Mouse (Mus musculus): ENCODE measurements around the gene Ptges3l.

Ptges3l gene

DNA sequence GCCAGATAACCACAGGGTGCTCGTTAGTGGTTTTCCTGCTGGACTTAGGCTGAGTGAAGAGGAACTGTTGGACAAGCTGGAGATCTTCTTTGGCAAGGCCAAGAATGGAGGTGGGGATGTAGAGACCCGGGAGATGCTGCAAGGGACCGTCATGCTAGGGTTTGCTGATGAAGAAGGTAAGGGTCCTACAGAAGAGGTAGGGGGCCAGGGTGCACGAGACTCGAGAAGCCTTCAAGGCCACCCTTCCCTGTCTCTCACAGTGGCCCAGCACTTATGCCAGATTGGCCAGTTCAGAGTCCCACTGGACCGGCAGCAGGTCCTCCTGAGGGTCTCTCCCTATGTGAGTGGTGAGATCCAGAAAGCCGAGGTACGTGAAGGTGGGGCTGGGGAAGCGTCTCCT, 32.5 kb upstream of the Ptges3l start:
- in situ Hi-C loops (cut with MboI) = no loop called here

DNA sequence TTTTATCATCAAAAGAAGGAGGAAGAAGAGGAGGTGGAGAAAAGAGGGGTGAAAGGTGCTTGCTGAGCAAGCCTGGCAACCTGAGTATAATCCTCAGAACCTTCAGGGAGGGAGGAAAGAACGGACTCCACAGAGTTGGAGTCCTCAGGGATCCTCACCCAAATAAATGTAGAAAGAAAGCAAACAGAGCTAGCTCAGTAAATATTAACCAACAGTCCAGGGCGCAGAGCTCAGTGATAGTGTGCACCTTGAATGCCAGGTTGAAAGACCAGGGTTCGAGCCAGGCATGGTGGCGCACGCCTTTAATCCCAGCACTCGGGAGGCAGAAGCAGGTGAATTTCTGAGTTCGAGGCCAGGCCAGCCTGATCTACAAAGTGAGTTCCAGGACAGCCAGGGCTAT, 30.5 kb upstream of the Ptges3l start:
- in situ Hi-C loops (cut with MboI) = no loop called here

DNA sequence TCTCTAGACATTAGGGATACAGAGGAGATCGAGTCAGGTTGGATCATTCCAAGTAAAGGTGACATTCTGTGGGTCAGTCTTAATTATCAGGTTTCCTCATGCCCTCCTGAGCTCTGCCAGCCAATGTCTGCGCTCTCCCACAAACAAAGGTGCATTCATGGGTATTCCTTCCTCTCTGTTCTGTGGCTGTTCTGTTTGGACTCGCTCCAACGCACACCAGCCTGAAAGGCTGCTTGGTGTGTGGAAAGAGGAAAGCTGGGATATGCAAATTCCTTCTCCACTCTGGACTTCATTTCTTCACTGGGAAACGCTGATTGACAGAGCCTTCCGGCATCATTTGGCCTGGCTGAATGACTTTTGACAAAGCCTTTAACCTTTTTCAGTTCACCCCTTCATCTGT, 29.6 kb upstream of the Ptges3l start:
- in situ Hi-C loops (cut with MboI) = no loop called here

DNA sequence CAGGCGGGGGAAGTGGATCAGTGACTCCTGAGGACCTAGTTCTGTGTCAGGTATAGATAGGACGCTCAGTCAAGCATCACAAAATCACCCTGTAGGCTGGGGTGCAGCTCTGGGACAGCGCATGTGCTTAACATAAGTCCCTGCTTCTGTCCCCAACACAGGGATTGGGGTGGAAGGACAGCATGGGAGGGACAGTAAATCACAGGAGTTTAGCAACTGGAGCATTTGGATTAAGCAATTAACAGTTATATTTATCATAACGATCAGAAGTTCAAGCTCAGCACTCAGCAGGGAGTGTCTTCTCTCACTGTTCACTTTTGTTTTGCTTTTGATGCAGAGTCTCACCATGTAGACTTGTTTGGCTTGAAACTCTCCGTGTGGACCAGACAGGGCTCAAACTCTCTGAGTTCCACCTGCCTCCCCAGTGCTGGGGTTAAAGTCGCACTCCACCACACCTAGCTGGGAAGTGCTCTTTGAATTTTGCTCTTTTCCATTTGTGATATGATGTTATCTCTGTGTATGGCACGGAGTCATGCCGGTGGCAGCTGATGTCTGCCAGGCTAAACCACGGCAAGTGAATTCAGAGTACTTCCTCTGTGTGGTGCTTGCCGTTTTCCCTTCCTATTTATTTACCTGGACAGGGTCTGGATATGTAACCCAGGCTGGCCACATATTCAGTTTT, 27.1 kb upstream of the Ptges3l start:
- in situ Hi-C loops (cut with MboI) = no loop called here

DNA sequence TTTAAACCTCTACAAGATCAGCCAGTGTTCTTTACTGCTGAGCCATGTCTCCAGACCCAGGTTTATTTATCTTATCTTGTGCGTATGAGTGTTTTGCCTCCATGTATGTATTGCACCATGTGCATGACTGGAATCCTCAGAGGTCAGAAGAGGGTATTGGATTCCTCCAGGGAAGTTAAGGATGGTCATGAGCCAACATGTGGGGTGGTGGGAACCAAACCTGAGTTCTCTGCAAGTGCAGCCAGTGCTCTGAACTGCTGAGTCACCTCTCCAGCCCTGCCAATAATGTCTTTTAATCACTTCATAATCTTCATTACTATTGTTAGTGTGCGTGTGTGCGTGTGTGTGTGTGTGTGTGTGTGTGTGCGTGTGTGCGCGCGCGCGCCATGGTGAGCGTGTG, 26.4 kb upstream of the Ptges3l start:
- in situ Hi-C loops (cut with MboI) = no loop called here

DNA sequence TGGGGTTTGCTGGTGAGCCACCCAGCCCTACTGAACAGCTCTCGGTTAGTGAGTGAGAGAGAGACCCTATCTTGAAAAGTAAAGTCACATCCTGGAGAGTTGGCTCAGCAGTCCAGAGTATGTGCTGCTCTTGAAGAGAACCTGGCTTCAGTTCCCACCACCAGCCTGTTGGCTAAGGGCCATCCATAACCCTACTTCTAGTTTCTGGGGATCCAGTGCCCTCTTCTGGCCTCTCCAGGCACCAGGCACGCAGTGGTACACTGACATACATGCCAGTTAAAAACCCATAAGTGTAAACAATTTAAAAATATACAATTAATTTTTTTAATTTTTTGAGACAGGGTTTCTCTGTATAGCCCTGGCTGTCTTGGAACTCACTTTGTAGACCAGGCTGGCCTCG, 25.3 kb upstream of the Ptges3l start:
- in situ Hi-C loops (cut with MboI) = no loop called here

DNA sequence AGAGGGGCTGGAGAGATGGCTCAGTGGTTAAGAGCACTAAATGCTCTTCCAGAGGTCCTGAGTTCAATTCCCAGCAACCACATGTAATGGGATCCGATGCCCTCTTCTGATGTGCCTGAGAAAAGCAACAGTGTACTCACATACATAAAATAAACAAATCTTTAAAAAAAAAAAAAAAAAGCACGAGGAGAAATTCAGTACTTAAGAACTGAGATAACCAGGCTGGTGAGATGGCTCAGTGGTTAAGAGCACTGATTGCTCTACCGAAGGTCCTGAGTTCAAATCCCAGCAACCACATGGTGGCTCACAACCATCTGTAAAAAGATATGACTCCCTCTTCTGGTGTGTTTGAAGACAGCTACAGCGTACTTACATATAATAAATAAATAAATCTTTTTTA, 24.5 kb upstream of the Ptges3l start:
- in situ Hi-C loops (cut with MboI) = loop anchor here (25.0 kb wide), 1 partner anchor 838 kb away; the partner anchor contains the start of genes Atxn7l3 and Tmub2

DNA sequence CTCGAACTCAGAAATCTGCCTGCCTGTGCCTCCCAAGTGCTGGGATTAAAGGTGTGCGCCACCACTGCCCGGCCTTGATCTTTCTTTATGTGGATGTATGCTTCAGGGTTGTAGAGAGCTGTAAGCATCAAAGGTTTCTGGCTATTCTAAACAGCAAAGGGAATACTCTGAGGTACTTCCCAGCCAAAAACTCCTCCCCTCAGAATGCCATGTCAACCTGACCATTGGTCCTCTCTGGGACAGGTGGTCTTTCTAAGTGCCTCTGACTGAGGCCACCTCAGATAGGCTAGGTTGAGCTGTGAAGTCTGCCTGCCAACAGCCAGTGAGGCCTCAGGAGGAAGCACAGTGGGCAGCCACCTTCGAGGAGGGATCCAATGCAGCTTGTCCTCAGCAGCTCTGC, 23.8 kb upstream of the Ptges3l start:
- in situ Hi-C loops (cut with MboI) = loop anchor here (25.0 kb wide), 1 partner anchor 838 kb away; the partner anchor contains the start of genes Atxn7l3 and Tmub2

DNA sequence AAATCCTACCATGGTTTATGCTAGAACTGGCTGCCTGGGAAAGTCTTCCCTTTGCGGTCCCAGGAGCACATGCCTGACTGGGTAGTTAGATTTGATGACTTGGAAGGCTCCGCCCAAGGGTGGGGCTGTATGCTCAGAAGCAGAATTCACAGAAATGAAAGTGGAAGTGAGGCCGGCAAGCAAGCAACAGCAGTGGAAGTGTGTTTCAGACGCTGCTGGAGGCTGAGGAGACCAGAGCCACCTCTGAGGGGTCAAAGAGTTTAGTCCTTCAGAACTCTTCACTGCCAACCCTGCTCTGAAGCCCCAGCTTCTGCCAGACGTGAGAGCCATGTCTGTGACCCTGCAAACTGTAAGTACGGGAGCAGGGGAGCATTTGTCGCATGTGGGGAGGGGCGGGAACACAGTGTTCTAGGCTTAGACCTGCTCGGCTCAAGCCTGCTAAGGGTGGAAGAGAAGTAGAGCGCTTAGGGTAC, 23.2 kb upstream of the Ptges3l start, which contains the start of gene Ifi35:
Ifi35 (plus strand) TSS at position 134 of the 473 bp plus-strand sequence.
- in situ Hi-C loops (cut with MboI) = loop anchor here (25.0 kb wide), 1 partner anchor 839 kb away; the partner anchor contains the start of genes Atxn7l3 and Tmub2

DNA sequence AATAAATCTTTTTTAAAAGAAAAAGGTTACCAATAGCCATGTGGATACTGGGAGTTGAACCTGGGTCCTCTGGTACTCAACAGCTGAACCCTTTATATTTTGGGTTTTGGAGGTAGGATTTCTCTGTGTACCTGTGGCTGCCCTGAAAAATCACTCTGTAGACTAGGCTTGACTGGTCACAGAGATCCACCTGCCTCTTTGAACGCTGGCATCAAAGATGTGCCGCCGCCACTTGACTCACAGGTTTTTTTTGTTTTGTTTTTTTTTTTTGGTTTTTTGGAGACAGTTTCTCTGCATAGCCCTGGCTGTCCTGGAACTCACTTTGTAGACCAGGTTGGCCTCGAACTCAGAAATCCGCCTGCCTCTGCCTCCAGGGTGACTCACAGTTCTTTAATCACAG, 22.7 kb upstream of the Ptges3l start:
- in situ Hi-C loops (cut with MboI) = loop anchor here (25.0 kb wide), 1 partner anchor 840 kb away; the partner anchor contains the start of genes Atxn7l3 and Tmub2

DNA sequence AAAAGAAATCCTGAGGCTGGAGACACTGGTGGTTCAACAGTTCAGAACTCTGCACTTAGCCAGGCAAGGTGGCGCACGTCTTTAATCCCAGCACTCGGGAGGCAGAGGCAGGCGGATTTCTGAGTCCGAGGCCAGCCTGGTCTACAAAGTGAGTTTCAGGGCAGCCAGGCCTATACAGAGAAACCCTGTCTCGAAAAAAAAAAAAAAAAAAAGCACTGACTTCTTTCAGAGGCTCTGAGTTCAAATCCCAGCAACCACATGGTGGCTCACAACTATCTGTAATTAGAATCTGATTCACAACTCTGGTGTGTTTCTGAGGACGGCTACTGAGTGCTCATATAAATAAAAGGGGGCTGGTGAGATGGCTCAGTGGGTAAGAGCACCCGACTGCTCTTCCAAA, 21.7 kb upstream of the Ptges3l start:
- in situ Hi-C loops (cut with MboI) = loop anchor here (25.0 kb wide), 1 partner anchor 840 kb away; the partner anchor contains the start of genes Atxn7l3 and Tmub2

DNA sequence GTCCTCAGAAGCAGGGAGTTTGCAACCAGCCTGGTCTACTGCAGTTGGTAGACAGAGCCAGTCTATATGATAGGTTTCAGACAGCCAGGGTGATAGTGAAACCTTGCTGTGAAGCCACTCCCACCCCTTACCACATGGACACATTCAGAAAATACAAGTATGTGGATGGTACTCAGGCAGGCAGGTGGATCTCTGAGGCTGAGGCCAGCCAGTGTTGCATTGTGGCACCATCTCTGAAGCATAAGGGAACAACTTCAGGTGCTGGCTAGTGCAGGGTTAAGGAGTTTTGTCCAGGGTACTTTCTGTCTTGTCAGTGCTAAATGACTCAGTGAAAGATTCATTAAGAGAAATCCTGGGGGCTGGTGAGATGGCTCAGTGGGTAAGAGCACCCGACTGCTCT, 21.2 kb upstream of the Ptges3l start:
- in situ Hi-C loops (cut with MboI) = loop anchor here (25.0 kb wide), 1 partner anchor 841 kb away; the partner anchor contains the start of genes Atxn7l3 and Tmub2

DNA sequence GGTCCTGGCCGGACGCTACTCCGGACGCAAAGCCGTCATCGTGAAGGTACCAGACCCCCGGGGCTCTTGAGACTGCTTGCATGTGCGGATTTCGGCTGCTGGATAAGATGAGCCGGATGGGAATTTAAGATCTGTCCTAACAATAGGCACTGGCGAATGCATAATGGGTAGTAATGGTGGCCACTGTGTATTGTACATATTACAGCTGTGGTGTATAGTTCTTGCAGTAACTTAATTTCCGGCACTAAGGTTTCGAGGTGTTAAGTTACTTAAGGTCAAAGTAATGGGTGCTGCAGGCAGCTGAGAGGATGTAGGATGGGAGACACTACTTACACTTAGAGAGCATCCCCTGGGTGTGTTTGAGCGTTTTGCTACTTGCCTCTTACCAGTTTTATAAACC, 17.6 kb upstream of the Ptges3l start:
- in situ Hi-C loops (cut with MboI) = loop anchor here (25.0 kb wide), 1 partner anchor 845 kb away; the partner anchor contains the start of genes Atxn7l3 and Tmub2

DNA sequence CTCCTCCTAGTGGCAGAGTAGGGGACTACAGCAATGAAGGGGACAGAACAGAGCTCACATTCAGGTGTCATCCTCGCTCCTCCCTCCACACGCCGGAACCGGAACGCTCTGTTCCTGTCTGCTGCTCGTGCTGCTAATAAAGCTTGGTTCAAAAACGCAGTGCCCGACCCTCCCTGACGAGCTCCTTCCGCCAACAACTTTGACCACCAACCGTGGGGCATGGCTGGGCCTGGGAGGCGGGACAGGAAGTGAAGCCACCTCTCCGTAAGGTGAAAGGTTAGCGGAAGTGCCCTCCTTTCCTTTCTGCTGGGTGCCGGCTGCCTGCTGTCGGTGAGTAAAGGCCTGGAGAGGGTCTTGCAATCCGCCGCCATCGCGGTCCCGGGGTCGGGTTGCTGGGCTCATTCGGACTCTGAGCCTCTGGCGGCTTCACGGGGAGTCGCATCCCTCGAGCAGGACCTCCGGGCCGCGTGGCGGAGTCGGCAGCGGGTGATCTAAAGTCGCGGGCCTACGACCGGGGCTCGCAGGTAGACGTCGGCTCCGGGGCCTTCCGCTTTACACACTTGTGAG, 17.1 kb upstream of the Ptges3l start, which contains the start of gene Rpl27:
Rpl27 (plus strand) TSS at position 172 of the 567 bp plus-strand sequence.
- in situ Hi-C loops (cut with MboI) = loop anchor here (25.0 kb wide), 1 partner anchor 845 kb away; the partner anchor contains the start of genes Atxn7l3 and Tmub2

DNA sequence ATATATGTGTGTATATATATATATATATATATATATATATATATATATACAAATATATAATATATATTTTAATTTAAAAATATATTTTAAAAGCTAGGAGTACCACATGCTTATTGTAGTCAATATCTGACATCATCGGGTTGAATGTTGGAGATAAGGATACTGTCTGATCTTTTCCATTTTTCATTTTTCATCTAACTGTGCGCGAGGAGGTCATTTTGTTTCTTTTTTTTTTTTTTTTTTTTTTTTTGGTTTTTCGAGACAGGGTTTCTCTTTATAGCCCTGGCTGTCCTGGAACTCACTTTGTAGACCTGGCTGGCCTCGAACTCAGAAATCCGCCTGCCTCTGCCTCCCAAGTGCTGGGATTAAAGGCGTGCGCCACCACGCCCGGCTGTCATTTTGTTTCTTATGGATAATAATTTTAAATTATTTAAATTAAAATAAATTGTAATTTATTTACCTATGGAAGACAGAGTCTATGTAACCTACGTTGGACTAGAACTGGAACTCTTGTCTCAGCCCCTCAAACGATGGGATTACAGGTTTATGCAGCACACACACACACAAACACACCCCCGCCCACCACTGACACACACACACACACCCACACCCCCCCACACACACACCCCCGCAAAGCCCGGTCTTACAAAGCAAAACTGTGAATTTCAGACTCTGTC, 16.5 kb upstream of the Ptges3l start:
- in situ Hi-C loops (cut with MboI) = loop anchor here (25.0 kb wide), 1 partner anchor 846 kb away; the partner anchor contains the start of genes Atxn7l3 and Tmub2

DNA sequence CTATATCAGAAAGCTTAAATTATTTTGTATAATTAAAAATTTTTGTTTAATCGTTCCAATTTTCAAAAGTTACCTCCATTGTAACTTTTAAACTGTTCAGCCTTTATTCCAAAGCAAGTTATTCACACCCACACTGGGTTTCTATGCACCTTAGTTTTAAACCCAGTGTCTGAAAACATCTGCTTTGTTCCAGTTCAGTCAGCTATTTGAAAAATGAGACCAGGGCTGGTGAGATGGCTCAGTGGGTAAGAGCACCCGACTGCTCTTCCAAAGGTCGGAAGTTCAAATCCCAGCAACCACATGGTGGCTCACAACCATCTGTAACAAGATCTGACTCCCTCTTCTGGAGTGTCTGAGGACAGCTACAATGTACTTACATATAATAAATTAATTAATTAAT, 12.9 kb upstream of the Ptges3l start:
- in situ Hi-C loops (cut with MboI) = loop anchor here (25.0 kb wide), 1 partner anchor 849 kb away; the partner anchor contains the start of genes Atxn7l3 and Tmub2

DNA sequence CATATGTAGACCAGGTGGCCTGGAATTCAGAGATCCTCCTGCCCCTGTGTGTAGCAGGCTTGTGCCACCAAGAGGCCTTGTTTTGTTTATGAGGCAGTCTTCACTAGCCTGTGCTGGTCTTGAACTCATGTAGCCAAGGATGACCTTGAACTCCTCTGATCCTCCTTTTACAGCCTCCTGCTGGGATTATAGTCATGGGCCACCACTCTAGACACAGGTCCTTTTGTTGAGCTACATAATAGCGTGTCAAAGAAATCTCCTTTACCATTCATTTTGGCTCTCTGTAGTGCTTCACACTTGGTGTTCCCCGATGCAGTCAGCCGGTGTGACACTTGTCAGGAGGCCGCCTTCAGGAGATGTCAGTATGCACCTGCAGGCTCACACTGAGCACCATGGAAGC, 11.8 kb upstream of the Ptges3l start:
- in situ Hi-C loops (cut with MboI) = loop anchor here (25.0 kb wide), 1 partner anchor 850 kb away; the partner anchor contains the start of genes Atxn7l3 and Tmub2

DNA sequence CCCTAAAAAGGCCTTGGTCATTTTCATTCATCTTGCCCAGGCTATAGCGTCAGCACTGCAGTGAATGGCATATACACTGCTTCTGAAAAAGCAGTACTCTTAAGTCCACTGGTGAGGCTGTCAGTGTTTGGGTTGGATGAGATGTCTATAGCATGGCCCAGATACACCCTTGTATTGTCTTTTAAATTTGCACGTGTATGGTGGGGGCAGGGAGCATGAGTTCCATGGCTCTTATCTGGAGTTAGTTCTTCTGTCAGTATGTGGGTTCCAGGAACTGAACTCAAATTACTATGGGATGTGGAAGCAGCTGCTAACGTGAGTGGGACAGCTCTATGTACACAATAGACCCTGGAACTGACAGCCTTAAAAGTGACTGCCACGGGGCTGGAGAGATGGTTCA, 10.7 kb upstream of the Ptges3l start:
- in situ Hi-C loops (cut with MboI) = loop anchor here (25.0 kb wide), 1 partner anchor 851 kb away; the partner anchor contains the start of genes Atxn7l3 and Tmub2

DNA sequence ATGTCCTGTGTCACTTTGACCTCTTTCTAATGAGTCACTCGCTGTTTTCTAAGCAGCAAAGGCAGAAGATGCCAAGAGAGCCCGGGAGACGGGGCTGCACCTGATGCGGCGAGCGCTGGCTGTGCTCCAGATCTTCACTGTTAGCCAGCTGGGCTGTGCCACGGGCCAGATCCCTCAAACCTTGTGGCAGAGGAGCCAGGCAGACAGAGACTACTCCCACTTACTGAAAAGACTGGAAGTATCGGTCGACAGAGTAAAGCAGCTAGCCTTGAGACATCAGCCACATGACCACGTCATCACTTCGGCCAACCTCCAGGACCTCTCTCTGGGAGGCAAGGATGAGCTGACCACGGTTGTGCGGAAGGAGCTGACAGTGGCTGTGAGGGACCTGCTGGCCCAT, 8.3 kb upstream of the Ptges3l start:
- in situ Hi-C loops (cut with MboI) = loop anchor here (25.0 kb wide), 1 partner anchor 854 kb away; the partner anchor contains the start of genes Atxn7l3 and Tmub2

DNA sequence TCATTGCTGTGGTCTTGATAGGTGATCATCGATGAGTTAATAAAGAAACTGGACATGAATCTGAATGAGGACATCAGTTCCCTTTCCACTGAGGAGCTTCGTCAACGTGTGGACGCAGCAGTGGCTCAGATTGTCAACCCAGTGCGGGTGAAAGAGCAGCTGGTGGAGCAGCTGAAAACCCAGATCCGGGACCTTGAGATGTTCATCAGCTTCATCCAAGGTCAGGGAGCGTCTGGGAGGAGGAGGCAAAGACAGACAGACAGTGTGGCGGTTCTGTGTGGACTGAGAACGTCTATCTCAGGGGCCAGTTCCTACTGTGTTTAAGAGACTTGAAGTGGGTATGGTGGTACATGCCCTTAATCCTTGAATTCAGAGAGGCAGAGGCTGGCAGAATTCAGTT, 6.2 kb upstream of the Ptges3l start:
- in situ Hi-C loops (cut with MboI) = loop anchor here (25.0 kb wide), 1 partner anchor 856 kb away; the partner anchor contains the start of genes Atxn7l3 and Tmub2

DNA sequence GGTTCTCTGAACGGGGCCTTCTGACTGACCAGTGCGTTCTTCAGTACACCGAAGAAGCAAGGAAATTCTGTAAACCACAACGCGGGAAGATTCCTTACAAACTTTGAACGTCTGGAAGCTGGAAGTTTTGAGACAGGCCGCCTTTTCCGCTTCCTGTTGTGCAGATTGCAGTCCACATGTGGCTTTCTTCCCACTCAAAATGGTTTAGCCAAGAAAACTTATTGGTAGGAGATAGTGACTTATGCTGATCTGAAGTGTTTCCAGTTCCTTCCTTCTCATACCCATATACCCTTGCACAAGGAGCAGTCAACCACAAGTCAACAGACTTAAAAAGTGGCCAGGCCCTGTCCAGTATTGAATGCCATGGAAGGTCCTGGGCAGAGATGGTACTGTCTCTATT, 1.0 kb upstream of the Ptges3l start:
- in situ Hi-C loops (cut with MboI) = loop anchor here (25.0 kb wide), 1 partner anchor 861 kb away; the partner anchor contains the start of genes Atxn7l3 and Tmub2

Data from mature B cell (primary cell).